Mouse (Mus musculus): ENCODE results near the gene Lmo7. TPM values are rescaled to one million over a fixed set of nuclear protein-coding genes. Genes with fewer than 3 reads are reported as not detected.

The Lmo7 gene
- polyA plus RNA-seq, 1 experiment from 2014 or later = 18.0 TPM

- Histone ChIP-seq H3K9ac (replicated peaks; ENCODE audit: low read depth, low read length) (no peak overlapping the region), H3K27ac (ENCODE audit: low read length) (no peak overlapping the region), H3K27me3 (ENCODE audit: control insufficient read depth, insufficient read depth, low read length) (no peaks in the 10 kb centered on the region), H3K9me3 (ENCODE audit: control insufficient read depth, low read depth, low read length) (no peaks in the 10 kb centered on the region), H3K36me3 (ENCODE audit: control insufficient read depth, insufficient read depth, low read length) (no peaks in the 10 kb centered on the region), H3K4me2 (replicated peaks; ENCODE audit: low read depth, low read length) (no peak overlapping the region), H3K4me3 (ENCODE audit: low read depth, low read length) (no peak overlapping the region), H3K4me1 (ENCODE audit: control insufficient read depth, insufficient read depth, low read length) (no peaks in the 10 kb centered on the region)
- ATAC-seq (ENCODE audit: insufficient number of reproducible peaks, insufficient read depth, low FRiP score, low read depth) = no peak
- 91% methylated on average over 3 of the region's 3 CpGs for WGBS
Measured at GRCm38 (mm10) chr14:101784315-101784945, 54.7 kb downstream of the Lmo7 start.

GRCm38 (mm10) chr14:101787903-101788302 lies 58.1 kb downstream of the Lmo7 start:
- Histone ChIP-seq H3K4me3 (ENCODE audit: low read depth, low read length) (no peak overlapping the region), H3K9ac (replicated peaks; ENCODE audit: low read depth, low read length) (no peak overlapping the region), H3K4me1 (ENCODE audit: control insufficient read depth, insufficient read depth, low read length) (no peaks in the 10 kb centered on the region), H3K27me3 (ENCODE audit: control insufficient read depth, insufficient read depth, low read length) (no peaks in the 10 kb centered on the region), H3K27ac (ENCODE audit: low read length) (0 out of 2 replicates have a peak overlapping the region, but pooled peaks have one; percentile 55), H3K9me3 (ENCODE audit: control insufficient read depth, low read depth, low read length) (no peaks in the 10 kb centered on the region), H3K36me3 (ENCODE audit: control insufficient read depth, insufficient read depth, low read length) (no peaks in the 10 kb centered on the region), H3K4me2 (replicated peaks; ENCODE audit: low read depth, low read length) (0 out of 2 replicates have a peak overlapping the region, but pooled peaks have one; percentile 5)
- 62% methylated on average over 5 of the region's 5 CpGs for WGBS
- peak; percentile 65 for ATAC-seq (ENCODE audit: insufficient number of reproducible peaks, insufficient read depth, low FRiP score, low read depth)

- Histone ChIP-seq H3K4me3 (ENCODE audit: low read depth, low read length) (no peak overlapping the region), H3K27ac (ENCODE audit: low read length) (no peak overlapping the region), H3K4me2 (replicated peaks; ENCODE audit: low read depth, low read length) (no peak overlapping the region), H3K27me3 (ENCODE audit: control insufficient read depth, insufficient read depth, low read length) (no peaks in the 10 kb centered on the region), H3K36me3 (ENCODE audit: control insufficient read depth, insufficient read depth, low read length) (no peaks in the 10 kb centered on the region), H3K4me1 (ENCODE audit: control insufficient read depth, insufficient read depth, low read length) (no peaks in the 10 kb centered on the region), H3K9ac (replicated peaks; ENCODE audit: low read depth, low read length) (no peak overlapping the region), H3K9me3 (ENCODE audit: control insufficient read depth, low read depth, low read length) (no peaks in the 10 kb centered on the region)
- 0 out of 2 replicates have a peak, but pooled peaks have one; percentile 54 for ATAC-seq (ENCODE audit: insufficient number of reproducible peaks, insufficient read depth, low FRiP score, low read depth)
- WGBS = 59% methylated on average over 3 of the region's 6 CpGs
Measured at GRCm38 (mm10) chr14:101788475-101788874, 58.7 kb downstream of the Lmo7 start.

- Histone ChIP-seq H3K4me3 (ENCODE audit: low read depth, low read length) (no peak overlapping the region), H3K27ac (ENCODE audit: low read length) (no peak overlapping the region), H3K9me3 (ENCODE audit: control insufficient read depth, low read depth, low read length) (no peaks in the 10 kb centered on the region), H3K4me2 (replicated peaks; ENCODE audit: low read depth, low read length) (no peak overlapping the region), H3K9ac (replicated peaks; ENCODE audit: low read depth, low read length) (no peak overlapping the region), H3K4me1 (ENCODE audit: control insufficient read depth, insufficient read depth, low read length) (no peaks in the 10 kb centered on the region), H3K27me3 (ENCODE audit: control insufficient read depth, insufficient read depth, low read length) (no peaks in the 10 kb centered on the region), H3K36me3 (ENCODE audit: control insufficient read depth, insufficient read depth, low read length) (no peaks in the 10 kb centered on the region)
- ATAC-seq (ENCODE audit: insufficient number of reproducible peaks, insufficient read depth, low FRiP score, low read depth) = no peak
- WGBS = 83% methylated on average over 10 of the region's 10 CpGs
Measured at GRCm38 (mm10) chr14:101794553-101795177, 64.9 kb downstream of the Lmo7 start.

- 71% methylated on average over 5 of the region's 5 CpGs for WGBS
- Histone ChIP-seq H3K4me2 (replicated peaks; ENCODE audit: low read depth, low read length) (no peak overlapping the region), H3K4me3 (ENCODE audit: low read depth, low read length) (no peak overlapping the region), H3K27ac (ENCODE audit: low read length) (no peak overlapping the region), H3K36me3 (ENCODE audit: control insufficient read depth, insufficient read depth, low read length) (no peaks in the 10 kb centered on the region), H3K27me3 (ENCODE audit: control insufficient read depth, insufficient read depth, low read length) (no peaks in the 10 kb centered on the region), H3K4me1 (ENCODE audit: control insufficient read depth, insufficient read depth, low read length) (no peaks in the 10 kb centered on the region), H3K9me3 (ENCODE audit: control insufficient read depth, low read depth, low read length) (no peaks in the 10 kb centered on the region), H3K9ac (replicated peaks; ENCODE audit: low read depth, low read length) (no peak overlapping the region)
- ATAC-seq (ENCODE audit: insufficient number of reproducible peaks, insufficient read depth, low FRiP score, low read depth) = no peak
Measured at GRCm38 (mm10) chr14:101797930-101798500, 68.3 kb downstream of the Lmo7 start.

GRCm38 (mm10) chr14:101798766-101799165 lies 69.0 kb downstream of the Lmo7 start:
- Histone ChIP-seq H3K36me3 (ENCODE audit: control insufficient read depth, insufficient read depth, low read length) (no peaks in the 10 kb centered on the region), H3K4me1 (ENCODE audit: control insufficient read depth, insufficient read depth, low read length) (no peaks in the 10 kb centered on the region; the same call in 1 of the 2 replicates), H3K4me2 (replicated peaks; ENCODE audit: low read depth, low read length) (no peak overlapping the region), H3K27me3 (ENCODE audit: control insufficient read depth, insufficient read depth, low read length) (no peaks in the 10 kb centered on the region), H3K9ac (replicated peaks; ENCODE audit: low read depth, low read length) (no peak overlapping the region), H3K9me3 (ENCODE audit: control insufficient read depth, low read depth, low read length) (no peaks in the 10 kb centered on the region), H3K27ac (ENCODE audit: low read length) (no peak overlapping the region), H3K4me3 (ENCODE audit: low read depth, low read length) (no peak overlapping the region)
- WGBS = 92% methylated on average over 2 of the region's 2 CpGs
- ATAC-seq (ENCODE audit: insufficient number of reproducible peaks, insufficient read depth, low FRiP score, low read depth) = no peak

- Histone ChIP-seq H3K9me3 (ENCODE audit: control insufficient read depth, low read depth, low read length) (no peaks in the 10 kb centered on the region), H3K36me3 (ENCODE audit: control insufficient read depth, insufficient read depth, low read length) (no peaks in the 10 kb centered on the region), H3K9ac (replicated peaks; ENCODE audit: low read depth, low read length) (no peak overlapping the region), H3K27me3 (ENCODE audit: control insufficient read depth, insufficient read depth, low read length) (no peaks in the 10 kb centered on the region), H3K4me1 (ENCODE audit: control insufficient read depth, insufficient read depth, low read length) (peaks cover 9% of the 10 kb centered on the region; the same call in 1 of the 2 replicates), H3K4me3 (ENCODE audit: low read depth, low read length) (no peak overlapping the region), H3K4me2 (replicated peaks; ENCODE audit: low read depth, low read length) (no peak overlapping the region), H3K27ac (ENCODE audit: low read length) (no peak overlapping the region)
- ATAC-seq (ENCODE audit: insufficient number of reproducible peaks, insufficient read depth, low FRiP score, low read depth) = no peak
- 68% methylated on average over 1 of the region's 1 CpGs for WGBS
Measured at GRCm38 (mm10) chr14:101801674-101802073, 71.9 kb downstream of the Lmo7 start.

GRCm38 (mm10) chr14:101804119-101804518 lies 74.4 kb downstream of the Lmo7 start:
- Histone ChIP-seq H3K4me3 (ENCODE audit: low read depth, low read length) (no peak overlapping the region), H3K4me2 (replicated peaks; ENCODE audit: low read depth, low read length) (no peak overlapping the region), H3K36me3 (ENCODE audit: control insufficient read depth, insufficient read depth, low read length) (no peaks in the 10 kb centered on the region), H3K4me1 (ENCODE audit: control insufficient read depth, insufficient read depth, low read length) (peaks cover 9% of the 10 kb centered on the region; the same call in 1 of the 2 replicates), H3K9me3 (ENCODE audit: control insufficient read depth, low read depth, low read length) (no peaks in the 10 kb centered on the region), H3K27me3 (ENCODE audit: control insufficient read depth, insufficient read depth, low read length) (no peaks in the 10 kb centered on the region), H3K9ac (replicated peaks; ENCODE audit: low read depth, low read length) (no peak overlapping the region), H3K27ac (ENCODE audit: low read length) (peak overlapping the region; percentile 63; the same call in 1 of the 2 replicates)
- 74% methylated on average over 4 of the region's 4 CpGs for WGBS
- no peak for ATAC-seq (ENCODE audit: insufficient number of reproducible peaks, insufficient read depth, low FRiP score, low read depth)

All from stomach, embryonic 14.5 days (tissue).